Mouse (Mus musculus): ENCODE measurements around the gene Ilvbl. TPM values are rescaled to one million over a fixed set of nuclear protein-coding genes. Genes with fewer than 3 reads are reported as not detected.

Ilvbl gene
- 44.2 TPM for polyA plus RNA-seq (2017; shearing (Covaris generic))

GRCm38 (mm10) chr10:78574250-78575104, at the start of gene Ilvbl:
Gene Ilvbl, plus strand, starts transcription at chr10:78574346.

GRCm38 (mm10) chr10:78591406-78592328, 17.5 kb downstream of the Ilvbl start, which contains the start of gene Syde1:
Gene Syde1, minus strand, starts transcription at chr10:78591964.

DNA sequence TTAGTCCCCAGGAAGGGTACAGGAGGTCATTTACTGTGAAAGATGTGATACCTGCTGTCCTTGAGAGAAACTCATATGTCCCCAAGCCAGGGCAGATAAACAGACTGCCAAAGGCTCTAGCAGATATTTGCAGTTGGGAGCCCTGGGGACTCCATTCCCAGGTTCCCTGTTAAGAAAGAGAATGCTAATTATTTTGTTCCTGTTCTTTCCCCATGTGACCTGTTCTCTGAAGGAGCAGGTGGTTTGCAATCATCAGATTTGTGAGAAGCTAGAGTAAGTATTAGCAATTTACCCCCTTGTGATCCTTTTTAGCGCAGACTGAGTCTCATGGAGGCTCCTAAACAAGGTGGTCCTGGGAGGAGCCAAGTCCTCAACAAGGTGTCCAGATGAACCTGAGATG, 43.8 kb downstream of the Ilvbl start, which contains the start of gene Olfr1357:
Olfr1357 (minus strand) TSS at position 101 of the 400 bp plus-strand sequence.

Other genes starting within 250 kb of the Ilvbl start
- 145 TPM for gene Agpat3, start 221.9 kb upstream of the Ilvbl start, polyA plus RNA-seq (2017; shearing (Covaris generic))
- gene Rrp1, start 161.3 kb upstream of the Ilvbl start, polyA plus RNA-seq (2017; shearing (Covaris generic)): 344 TPM
- gene Cstb, start 148.7 kb upstream of the Ilvbl start, polyA plus RNA-seq (2017; shearing (Covaris generic)): 153 TPM
- 18.7 TPM for gene Pdxk, start 109.4 kb upstream of the Ilvbl start, polyA plus RNA-seq (2017; shearing (Covaris generic))
- not detected for gene Olfr1358, start 56.9 kb upstream of the Ilvbl start, polyA plus RNA-seq (2017; shearing (Covaris generic))
- not detected for gene Syde1, start 17.6 kb downstream of the Ilvbl start, polyA plus RNA-seq (2017; shearing (Covaris generic))
- not detected for gene Olfr1357, start 43.7 kb downstream of the Ilvbl start, polyA plus RNA-seq (2017; shearing (Covaris generic))
- gene Casp14, start 143.9 kb downstream of the Ilvbl start, polyA plus RNA-seq (2017; shearing (Covaris generic)): not detected
- gene Ccdc105, start 178.7 kb downstream of the Ilvbl start, polyA plus RNA-seq (2017; shearing (Covaris generic)): not detected
- not detected for gene Slc1a6, start 206.2 kb downstream of the Ilvbl start, polyA plus RNA-seq (2017; shearing (Covaris generic))

Data from effector memory CD4-positive, alpha-beta T cell, adult 5 months (primary cell).